Mouse (Mus musculus): ENCODE data around the gene Pkd1.
A peak's percentile ranks its signal among the peaks of the same experiment; 100 is the strongest.

Pkd1 gene

DNA sequence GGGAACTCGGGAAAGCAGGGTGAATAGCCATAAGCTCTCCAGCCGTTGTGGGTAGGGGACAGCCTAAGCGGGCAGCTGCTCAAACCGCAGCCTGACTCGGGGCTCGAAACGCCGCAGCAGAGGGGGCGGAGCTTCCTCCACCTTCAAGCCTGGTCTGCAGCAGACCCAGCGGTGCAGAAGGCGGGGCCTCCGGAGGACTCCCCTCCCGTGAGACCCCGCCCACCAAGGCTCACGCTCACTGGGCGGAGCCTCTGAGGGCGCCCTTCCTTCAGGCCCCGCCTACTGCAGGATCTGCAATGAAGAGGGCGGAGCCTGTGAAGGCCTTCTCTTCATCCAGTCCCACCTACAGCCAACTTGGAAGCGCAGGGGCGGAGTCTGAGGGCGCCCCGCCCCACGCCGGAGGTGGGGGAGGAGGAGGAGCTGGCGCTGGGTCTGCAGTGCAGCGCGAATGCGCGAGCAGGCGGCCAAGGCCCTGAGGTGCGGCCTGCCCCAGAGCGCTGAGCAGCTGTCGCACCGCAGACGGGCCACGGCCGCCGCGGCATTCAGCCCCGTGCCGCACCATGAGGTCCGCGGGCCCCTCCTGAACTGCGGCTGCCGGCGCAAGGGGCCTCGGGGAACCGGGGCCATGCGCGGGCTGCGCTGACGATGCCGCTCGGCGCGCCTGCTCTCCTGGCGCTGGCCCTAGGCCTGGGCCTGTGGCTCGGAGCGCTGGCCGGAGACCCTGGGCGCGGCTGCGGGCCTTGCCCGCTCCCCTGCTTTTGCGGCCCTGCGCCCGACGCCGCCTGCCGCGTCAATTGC is at the start of gene Pkd1:
Gene Pkd1, plus strand, starts transcription at position 217 of the 798 bp plus-strand sequence.
- peak; percentile 96 to 98 for DNase-seq (ENCODE audit: low spot score in 2 of 2)

DNA sequence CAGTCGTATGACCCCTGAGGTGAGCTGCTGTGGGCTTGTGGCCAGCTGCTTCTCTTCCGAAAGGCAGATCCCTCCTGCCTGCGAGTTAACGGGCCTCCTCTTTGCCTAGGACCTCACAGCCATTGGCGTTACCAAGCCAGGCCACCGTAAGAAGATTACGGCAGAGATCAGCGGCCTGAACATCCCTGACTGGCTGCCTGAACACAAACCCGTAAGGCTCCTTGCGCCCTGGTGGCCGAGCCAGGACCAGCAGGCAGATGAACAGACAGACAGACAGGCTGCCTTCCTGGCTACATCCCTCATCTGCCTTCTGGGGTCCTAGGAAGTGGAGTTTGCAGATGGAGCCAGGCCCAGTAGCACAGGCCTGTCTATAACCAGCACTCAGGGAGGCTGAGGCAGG is 47.4 kb upstream of the Pkd1 start:
- DNase-seq (ENCODE audit: low spot score in 2 of 2), result no peak

DNA sequence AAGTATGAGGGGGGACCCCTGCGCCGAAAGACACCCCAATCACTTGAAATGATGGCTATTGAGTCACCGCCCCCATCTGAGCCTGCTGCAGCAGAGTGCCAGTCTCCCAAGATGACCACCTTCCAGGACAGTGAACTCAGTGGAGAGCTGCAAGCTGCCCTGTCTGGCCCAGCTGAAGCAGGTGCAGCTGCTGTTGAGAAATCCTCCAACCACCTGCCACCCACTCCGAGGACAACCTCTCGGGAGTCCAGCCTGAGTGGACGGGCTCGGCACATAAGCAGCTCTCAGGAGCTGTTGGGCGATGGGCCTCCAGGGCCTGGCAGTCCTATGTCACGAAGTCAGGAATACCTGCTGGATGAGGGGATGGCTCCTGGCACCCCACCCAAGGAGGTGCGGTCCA is 45.5 kb upstream of the Pkd1 start:
- DNase-seq (ENCODE audit: low spot score in 2 of 2), result no peak

DNA sequence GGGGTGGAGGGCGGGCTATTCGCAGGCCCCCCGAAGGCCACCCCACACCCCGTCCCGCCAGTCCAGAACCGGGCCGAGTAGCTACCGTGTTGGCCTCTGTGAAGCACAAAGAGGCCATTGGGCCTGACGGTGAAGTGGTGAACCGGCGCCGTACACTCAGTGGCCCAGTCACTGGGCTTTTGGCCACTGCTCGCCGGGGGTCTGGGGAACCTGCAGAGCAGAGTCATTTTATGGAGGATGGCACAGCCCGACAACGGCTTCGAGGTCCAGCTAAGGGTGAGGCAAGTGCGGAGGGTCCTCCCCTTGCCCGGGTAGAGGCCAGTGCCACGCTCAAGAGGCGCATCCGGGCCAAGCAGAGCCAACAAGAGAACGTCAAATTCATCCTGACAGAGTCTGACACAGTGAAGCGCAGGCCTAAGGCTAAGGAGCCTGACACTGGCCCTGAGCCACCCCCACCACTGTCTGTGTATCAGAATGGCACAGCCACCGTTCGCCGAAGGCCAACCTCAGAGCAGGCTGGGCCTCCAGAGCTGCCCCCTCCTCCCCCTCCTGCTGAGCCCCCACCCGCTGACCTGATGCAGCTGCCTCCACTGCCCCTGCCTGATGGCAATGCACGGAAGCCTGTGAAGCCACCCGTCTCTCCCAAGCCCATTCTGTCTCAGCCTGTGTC is 44.2 kb upstream of the Pkd1 start:
- no peak for DNase-seq (ENCODE audit: low spot score in 2 of 2)

DNA sequence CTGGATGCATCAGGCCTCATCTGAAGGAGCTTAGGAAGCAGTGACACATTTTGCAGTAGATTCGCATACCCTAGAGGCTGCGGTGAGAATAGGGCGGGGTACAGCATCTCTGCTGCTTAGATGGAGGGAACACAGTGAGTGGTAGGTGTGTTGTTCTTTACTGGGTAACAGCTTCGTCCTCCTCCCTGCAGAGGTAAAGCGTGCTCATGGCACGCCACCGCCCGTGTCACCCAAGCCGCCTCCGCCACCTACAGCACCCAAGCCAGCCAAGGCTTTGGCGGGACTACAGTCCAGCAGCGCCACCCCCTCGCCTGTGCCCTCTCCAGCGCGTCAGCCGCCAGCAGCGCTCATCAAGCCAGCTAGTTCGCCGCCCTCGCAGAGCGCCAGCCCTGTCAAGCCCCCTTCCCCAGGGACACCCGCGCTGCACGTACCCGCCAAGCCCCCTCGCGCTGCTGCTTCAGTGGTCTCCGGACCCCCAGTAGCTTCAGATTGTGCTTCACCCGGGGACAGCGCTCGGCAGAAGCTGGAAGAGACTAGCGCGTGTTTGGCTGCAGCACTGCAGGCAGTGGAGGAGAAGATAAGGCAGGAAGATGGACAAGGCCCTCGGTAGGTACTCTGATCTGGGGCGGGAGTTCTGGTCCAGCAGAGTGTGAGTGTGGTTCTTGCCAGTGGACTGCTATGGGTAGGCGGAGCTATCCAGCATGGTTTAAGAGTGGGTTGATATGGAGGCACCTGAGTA is 43.1 kb upstream of the Pkd1 start:
- DNase-seq (ENCODE audit: low spot score in 2 of 2), result no peak

DNA sequence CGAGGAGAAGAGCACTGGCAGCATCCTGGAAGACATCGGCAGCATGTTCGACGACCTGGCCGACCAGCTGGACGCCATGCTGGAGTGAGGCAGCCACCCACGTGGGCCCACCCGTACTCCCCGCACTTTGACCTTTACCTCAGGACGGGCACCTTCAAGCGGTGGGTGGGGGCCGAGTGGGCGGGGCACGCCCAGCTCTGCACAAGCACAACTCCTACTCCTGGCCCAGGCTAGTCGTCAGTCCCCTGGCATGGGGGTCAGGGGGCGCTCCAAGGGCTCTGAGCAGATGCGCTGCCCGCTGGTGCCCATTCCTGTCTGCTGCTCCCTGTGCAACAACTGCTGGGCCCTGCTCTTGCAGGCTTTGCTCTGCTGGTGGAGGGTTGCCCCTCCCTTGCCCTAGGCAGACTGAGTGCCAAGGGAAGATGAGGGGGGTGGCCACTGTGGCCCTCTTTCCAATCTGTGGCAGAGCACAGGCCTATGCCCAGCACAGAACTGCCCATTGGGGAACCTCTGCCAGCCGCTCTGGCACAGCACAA is 42.4 kb upstream of the Pkd1 start:
- no peak for DNase-seq (ENCODE audit: low spot score in 2 of 2)

DNA sequence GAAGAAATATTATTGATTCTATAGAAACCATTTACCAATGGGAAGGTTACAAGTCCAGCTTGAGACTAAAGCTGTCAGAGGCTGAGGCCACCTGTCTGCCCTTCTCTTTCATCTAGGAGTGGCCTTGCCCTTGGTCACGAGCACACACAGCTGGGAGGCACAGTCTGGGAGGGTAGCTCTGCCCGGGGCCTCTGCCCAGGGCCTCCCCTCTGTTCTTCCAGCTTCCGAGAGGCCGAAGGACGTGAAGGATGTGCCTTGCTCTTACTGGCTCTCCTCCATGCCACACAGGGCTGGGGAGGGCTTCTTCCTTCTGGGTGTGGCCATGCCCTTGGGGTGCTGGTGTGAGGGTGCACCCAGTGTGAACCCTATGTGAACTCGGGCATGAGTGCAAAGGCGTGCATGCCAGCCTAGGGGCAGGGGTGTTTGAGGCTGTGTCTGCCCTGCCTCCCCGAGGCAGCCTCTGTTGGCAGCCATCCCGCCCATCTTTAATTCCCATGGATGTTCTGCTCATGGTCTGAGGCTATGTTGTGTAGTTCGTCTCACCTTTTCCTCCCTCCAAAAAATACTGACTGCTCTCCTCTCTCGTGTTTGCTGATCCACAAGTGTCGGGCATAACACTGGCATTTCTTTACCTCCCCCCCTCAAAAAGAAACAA is 41.7 kb upstream of the Pkd1 start:
- DNase-seq (ENCODE audit: low spot score in 2 of 2), result no peak

DNA sequence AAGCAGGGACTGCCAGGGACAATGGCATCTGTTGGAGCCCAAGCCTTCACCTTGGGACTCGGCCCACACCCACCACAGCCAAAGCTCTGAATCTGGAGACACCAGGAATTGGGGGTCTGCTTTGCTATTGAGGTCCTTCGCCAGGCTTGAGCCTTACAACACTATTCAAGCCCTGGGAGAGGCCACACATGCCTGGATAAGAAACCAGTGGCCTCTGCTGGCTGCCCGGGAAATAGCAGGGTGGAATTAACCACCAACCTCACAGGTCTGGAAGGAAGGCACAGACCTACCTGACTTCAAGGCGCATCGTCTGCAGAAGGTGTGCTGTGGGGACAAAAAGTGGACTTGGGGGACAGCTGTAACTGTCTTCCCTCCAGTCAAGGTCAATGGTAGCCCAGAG is 36.0 kb upstream of the Pkd1 start:
- DNase-seq (ENCODE audit: low spot score in 2 of 2), result peak in 1 of 2 experiments; percentile 78

DNA sequence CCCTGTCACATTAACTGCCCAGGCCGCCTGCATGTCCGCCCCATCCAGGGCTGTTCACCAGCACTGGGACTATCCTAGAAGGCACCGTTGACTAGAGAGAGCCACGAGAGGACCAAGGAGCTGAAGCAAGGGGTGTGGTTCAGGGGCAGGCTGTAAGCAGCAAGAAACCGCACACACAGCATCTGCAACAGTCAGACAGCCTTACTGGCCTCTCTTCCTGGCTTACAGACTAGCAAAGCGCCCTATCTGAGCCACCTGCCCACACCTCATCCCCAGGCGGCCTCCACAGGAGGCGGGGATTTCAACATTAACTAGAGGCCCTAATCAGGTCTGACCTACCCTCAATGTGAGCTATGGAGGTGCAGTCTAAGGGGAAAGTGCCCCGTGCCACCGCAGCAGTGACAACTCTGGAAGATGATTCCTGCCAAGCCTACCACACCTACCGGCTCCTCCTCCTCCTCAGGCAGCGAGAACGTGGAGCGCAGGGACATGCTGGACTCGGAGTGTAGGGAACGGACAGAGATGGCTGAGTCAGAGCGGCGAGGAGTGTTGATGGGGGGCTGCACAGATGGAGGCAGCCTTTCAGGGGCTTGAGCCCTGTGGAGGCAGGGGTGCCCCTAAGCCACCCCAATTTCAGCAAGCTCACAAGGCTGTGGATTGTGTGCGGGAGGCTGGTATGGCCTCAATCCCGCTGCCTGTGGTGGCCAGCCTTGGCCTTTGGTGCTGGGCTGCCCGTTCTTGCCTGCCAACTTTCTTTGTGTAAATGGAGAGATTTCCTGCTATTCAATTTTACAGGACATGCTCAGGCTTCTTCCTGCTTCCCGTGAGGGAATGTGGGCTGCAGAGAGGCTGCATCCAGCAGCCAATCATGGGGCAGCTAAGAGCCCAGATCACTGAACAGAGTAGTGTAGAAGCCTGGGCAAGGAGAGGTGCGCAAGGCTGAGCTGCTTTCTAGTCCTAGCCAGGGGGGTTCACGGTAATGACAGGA is 35.1 kb upstream of the Pkd1 start:
- no peak for DNase-seq (ENCODE audit: low spot score in 2 of 2)

DNA sequence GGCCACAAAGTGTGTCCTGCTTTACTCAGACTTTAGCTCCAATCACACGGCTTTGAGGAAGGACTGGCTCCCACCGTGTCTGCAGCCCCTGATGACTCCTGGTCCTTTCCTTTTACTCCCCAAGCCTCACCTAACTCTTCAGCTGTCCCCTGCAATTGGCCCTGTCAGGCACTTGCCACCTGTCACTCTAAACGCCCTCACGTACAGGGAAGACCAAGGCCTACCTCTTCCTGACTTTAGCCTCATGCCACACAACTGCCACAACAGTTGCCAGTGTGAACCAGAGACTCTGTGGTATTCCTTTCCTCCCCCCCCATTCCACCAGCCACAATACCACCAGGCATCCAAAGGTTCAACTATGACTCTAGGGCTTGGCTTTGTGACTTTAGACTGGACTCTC is 29.2 kb upstream of the Pkd1 start:
- no peak for DNase-seq (ENCODE audit: low spot score in 2 of 2)

DNA sequence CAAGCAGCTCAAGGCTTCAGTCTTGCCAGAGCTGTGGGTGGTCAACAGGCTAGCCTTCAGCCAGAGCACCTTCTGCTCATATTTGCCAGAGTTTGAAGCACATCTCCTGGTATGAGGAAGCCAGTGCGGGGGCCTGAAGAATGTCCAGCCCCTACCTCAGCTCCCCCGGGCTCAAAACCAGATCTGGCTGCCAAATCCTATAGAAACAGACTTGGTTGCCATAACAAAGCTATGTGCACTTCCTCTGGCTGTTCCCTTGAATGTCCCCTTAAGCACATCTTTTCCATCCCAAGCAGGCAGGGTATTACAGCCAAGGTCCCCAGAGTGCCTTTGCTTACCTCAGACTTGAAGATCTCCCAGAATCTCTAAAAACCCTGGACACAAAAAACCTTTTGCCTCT is 24.9 kb upstream of the Pkd1 start:
- no peak for DNase-seq (ENCODE audit: low spot score in 2 of 2)

DNA sequence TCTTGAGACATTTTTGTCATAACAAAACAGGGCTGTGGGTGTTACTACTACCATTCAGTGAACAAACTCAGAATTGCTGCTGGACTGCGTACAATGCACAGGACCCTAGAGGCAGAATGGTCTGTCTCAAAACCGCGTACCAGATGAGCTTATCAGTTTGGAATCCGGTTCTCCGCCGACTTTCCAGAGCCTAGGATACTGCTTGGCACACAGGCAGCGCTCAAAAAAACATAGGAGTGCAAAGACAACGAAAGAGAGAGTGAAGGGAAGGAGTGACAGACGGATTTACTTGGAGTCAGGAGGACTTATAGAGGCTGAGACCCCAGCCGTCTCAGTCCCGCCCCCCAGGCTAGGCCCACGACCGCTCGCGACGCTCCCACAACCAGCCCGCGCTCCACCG is 22.3 kb upstream of the Pkd1 start:
- no peak for DNase-seq (ENCODE audit: low spot score in 2 of 2)

DNA sequence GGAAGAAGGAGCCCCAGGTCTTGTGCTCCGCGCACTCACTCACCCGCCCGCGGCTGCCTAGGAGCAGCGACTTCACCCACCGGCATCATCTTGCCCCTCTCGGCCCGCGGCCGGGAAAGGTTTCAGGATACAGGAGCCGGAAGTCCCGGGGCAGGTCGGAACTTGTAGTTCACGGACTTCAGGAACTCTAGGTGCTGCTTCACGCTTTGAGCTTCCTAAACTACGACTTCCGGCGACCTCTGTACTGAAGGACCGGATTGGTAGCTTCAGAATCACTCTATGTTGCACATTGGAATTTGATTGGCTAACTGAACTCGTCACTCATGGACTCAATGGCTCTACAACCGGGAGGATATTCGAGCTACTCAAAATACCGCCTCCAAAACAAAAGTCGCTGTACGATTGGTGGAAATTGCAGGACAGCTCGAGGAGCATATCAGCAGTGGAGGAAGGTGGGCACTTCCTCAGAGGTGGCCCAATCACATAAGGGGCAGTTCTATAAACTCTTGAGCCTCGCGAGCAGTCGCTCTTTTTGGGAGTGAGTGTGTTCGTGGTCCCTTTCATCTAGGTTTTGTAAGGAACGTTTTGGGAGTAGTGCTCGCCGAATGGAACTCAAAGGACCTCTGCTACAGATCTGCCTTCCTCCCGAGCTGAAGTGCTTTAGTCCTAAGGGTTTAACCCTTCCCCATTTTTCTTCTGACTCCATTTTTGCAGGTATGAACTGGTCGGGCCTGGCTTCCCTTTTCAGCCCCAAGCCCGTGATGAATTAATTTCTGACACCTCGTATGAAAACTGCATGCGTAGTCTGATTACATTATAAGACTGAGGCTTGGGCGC is 21.7 kb upstream of the Pkd1 start, which contains the start of gene Traf7:
Gene Traf7, minus strand, starts transcription at position 216 of the 837 bp plus-strand sequence.
- DNase-seq (ENCODE audit: low spot score in 2 of 2), result peak; percentile 87 to 96

DNA sequence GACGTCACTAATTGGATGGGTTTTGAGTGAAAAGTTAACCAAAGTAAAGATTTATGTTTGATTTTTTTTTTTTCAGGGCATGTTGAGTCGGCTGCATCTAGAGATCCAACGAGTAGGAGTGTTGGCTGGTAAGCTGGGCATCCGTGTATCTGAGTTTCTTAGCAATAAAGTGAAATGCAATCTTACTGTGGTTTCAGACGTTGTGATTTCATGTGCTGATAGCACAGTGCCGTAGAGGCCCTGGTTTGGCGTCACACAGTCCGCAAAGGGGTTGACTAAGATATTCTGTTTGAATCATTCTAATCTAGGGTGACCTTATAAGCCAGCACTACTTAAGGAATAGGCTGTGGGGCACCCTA is 21.1 kb upstream of the Pkd1 start:
- DNase-seq (ENCODE audit: low spot score in 2 of 2), result no peak

DNA sequence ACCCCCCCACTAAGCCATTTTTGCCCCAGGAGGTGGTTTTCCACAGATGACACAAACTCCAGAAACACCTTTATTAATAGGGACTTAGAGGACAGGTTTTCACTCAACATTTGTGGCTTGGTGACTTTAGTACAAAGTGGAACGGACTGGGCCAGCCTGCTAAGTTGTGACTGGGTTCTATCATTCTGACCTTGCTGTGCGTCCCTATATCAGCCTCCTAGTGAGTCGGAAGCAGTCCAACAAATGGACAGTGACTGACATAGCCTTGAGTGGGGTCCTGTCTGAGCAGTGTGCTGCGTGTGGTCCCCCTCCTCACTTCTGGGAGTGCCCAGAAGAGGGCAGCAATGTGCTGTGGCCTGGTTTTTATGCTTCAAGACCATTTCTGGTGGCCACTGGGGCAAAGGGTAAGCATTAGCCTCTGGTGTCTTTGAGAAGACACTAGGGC is 20.6 kb upstream of the Pkd1 start:
- peak in 1 of 2 experiments; percentile 52 for DNase-seq (ENCODE audit: low spot score in 2 of 2)

DNA sequence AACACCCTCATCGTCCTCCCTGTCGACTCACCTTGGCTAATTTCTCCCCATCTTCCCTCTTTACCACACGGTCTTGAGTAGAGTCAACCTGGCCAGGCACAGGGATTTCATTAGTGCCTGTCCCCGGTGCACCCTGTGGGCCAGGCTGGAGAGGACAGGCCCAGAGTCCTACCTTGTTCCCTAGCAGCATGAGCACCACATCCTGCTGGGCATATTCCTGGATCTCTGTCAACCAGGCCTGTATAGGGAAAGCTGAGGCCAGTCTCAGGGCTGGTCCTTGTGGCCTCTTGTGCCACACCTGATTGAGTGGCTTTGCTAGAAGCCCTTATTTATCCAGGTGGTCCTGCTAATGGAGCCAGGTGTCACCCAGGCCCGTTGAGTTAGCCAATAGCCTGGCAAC is 19.8 kb upstream of the Pkd1 start:
- DNase-seq (ENCODE audit: low spot score in 2 of 2), result no peak

DNA sequence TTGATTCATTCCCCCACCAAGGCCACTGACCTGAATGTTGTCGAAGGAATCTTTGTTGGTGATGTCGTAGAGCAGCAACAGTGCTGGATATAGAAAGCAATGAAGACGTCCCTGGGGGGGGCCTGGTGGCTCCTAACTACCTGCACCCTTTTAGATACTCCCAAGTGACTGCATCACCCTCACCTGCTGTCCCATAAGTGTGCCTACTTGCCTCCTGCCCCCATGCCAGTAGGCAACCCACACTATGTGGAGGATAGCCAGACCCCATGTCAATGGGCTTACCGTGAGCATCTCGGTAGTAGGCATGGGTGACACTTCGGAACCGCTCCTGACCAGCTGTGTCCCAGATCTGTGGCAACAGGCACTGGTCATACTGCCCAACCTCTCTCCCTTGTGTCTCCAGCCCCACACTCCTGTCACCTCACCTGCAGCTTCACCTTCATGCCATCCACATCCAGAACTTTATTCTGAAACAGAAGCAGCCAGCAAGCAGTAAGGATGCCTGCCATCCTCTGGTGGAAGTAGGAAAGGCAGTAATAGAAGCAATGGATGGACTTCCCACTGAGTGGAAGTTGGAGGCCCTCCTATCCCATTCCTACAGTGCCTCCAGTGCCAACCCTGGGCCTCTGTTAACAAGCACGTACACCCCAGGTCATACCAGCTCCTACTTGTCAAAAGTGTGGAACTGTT is 19.1 kb upstream of the Pkd1 start:
- no peak for DNase-seq (ENCODE audit: low spot score in 2 of 2)

DNA sequence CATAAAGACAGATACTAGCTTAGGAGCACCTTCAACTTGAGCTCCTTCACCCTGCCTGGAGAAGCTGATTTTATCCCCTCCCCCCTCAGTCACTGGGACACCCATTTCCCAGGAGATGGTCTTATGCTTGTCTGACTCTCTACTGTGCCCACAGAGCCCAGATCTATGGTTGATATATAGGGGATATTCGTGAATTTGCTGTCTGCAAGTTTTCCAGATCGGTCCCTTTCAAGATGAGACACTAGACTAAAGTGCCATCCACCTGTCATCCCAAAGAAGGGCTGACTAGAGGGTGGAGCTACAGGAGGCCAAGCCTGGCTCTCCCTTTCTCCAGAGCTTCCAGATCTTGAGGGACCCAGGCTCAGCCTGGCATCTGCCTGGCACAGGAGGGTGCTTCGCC is 18.6 kb upstream of the Pkd1 start:
- no peak for DNase-seq (ENCODE audit: low spot score in 2 of 2)

DNA sequence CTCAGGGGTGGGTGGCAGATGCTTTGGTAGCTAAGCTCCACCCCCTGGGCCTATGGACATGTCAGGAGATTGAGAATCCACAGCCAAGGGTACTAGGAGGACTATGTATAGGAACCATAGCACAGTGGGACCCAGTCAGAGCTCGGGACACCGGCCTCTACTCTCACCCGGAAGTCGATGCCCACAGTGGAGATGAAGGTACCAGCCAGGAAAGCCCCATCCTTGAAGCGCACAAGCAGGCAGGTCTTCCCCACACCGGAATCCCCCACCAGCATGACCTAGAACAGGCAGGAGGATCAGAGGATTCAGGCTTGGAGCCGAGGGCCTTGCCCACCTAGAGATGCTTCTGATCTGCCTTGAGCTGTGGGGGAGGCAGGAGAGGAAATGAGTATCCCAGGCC is 17.6 kb upstream of the Pkd1 start:
- no peak for DNase-seq (ENCODE audit: low spot score in 2 of 2)
